Comparison of ENCODE assay signal across 18 mouse cellular contexts in the genomic region with DNA sequence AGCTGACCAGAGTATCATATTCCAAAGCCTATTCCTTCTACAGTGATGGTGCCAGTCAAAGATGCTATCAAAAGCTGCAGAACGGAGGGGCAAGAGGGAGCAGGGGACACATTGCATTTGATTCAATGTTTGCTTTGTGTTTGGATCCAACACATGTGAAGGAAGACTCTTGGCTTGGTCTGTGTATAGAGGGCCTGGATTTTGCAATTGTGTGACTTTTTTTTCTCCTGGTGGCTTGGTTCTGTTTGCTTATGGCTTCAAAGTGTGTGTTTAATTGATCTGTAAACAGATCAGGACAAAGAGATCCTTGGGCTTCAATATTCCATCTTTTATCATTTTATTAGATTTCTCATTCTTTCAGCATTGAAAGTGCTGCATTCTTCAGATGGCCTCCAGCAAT.
"Had no signal": no experiment of that assay in that cellular context is flagged by ENCODE, and none has a peak within 500 bp of the region (broad histone marks: within the 10 kb centered on the region; RNA-seq: fewer than 3 reads in every experiment).

No protein-coding gene starts in this region.

- H3K27me3 ChIP-seq: limb, embryonic 15.5 days; lung, embryonic 15.5 days; megakaryocyte, embryonic 14.5 days; midbrain, embryonic 12.5 days; neural tube, embryonic 15.5 days had no signal

- H3K27ac ChIP-seq: hindbrain, postnatal 0 days; kidney, postnatal 0 days; limb, embryonic 15.5 days; lung, embryonic 15.5 days; macrophage; midbrain, embryonic 12.5 days; neural tube, embryonic 15.5 days had no signal

- H3K9me3 ChIP-seq: limb, embryonic 15.5 days; lung, embryonic 15.5 days; midbrain, embryonic 12.5 days; neural tube, embryonic 15.5 days had no signal

- H3K36me3 ChIP-seq: limb, embryonic 15.5 days; lung, embryonic 15.5 days; midbrain, embryonic 12.5 days; neural tube, embryonic 15.5 days had no signal

- H3K4me1 ChIP-seq: lung, embryonic 15.5 days; megakaryocyte, embryonic 14.5 days had no signal

- H3K4me2 ChIP-seq: limb, embryonic 15.5 days; lung, embryonic 15.5 days; midbrain, embryonic 12.5 days; neural tube, embryonic 15.5 days had no signal

- H3K9ac ChIP-seq: limb, embryonic 15.5 days; lung, embryonic 15.5 days; midbrain, embryonic 12.5 days; neural tube, embryonic 15.5 days had no signal

- H3K4me3 ChIP-seq: limb, embryonic 15.5 days; lung, embryonic 15.5 days; megakaryocyte, embryonic 14.5 days; midbrain, embryonic 12.5 days; neural tube, embryonic 15.5 days had no signal

- ATAC-seq: hindbrain, postnatal 0 days had no signal

- DNase-seq: kidney, adult 11 months; kidney, adult 9 months; kidney, postnatal 36 days; layer of hippocampus, adult 9-11 months; layer of hippocampus, postnatal 36 days; lung, postnatal 14 days; right cerebral cortex, adult 18-20 months; right cerebral cortex, postnatal 25 days; thymus, adult 18-20 months; thymus, postnatal 14 days had no signal
